Mouse (Mus musculus): ENCODE measurements at regions not wholly inside any gene's neighbourhood (a gene's known extent, or its start where the extent isn't known, plus 50 kb on each side); places are given as distances from the start of the nearest gene placed in this dataset.

GRCm38 (mm10) chr7:118042914-118043313 is 73.1 kb downstream of the Rps15a start:
- Histone ChIP-seq H3K9ac (no peak overlapping the region), H3K4me3 (no peak overlapping the region), H3K4me2 (no peak overlapping the region), H3K27ac (no peak overlapping the region), H3K4me1 (replicated peaks) (no peaks in the 10 kb centered on the region), H3K27me3 (no peaks in the 10 kb centered on the region), H3K36me3 (no peaks in the 10 kb centered on the region), H3K9me3 (no peaks in the 10 kb centered on the region)
- WGBS, result 65% methylated on average over 10 of the region's 10 CpGs
- ATAC-seq (ENCODE audit: low FRiP score), result no peak

GRCm38 (mm10) chr7:118039862-118040261 is 76.1 kb downstream of the Rps15a start:
- Histone ChIP-seq H3K36me3 (no peaks in the 10 kb centered on the region), H3K27ac (no peak overlapping the region), H3K4me2 (no peak overlapping the region), H3K4me3 (no peak overlapping the region), H3K9ac (no peak overlapping the region), H3K27me3 (no peaks in the 10 kb centered on the region), H3K4me1 (replicated peaks) (no peaks in the 10 kb centered on the region), H3K9me3 (no peaks in the 10 kb centered on the region)
- no peak for ATAC-seq (ENCODE audit: low FRiP score)
- WGBS, result 73% methylated on average over 4 of the region's 4 CpGs

GRCm38 (mm10) chr7:118037062-118037461 is 78.9 kb downstream of the Rps15a start:
- Histone ChIP-seq H3K4me3 (no peak overlapping the region), H3K4me2 (no peak overlapping the region), H3K27me3 (no peaks in the 10 kb centered on the region), H3K9me3 (no peaks in the 10 kb centered on the region), H3K9ac (no peak overlapping the region), H3K36me3 (no peaks in the 10 kb centered on the region), H3K4me1 (replicated peaks) (no peaks in the 10 kb centered on the region), H3K27ac (no peak overlapping the region)
- WGBS, result 72% methylated on average over 3 of the region's 3 CpGs
- ATAC-seq (ENCODE audit: low FRiP score), result no peak

GRCm38 (mm10) chr7:118026106-118026526 is 89.9 kb downstream of the Rps15a start:
- H3K36me3 ChIP-seq, result no peaks in the 10 kb centered on the region
- H3K27ac ChIP-seq, result no peak overlapping the region; the same call in 1 of the 2 replicates
- H3K4me3 ChIP-seq, result no peak overlapping the region
- ATAC-seq (ENCODE audit: low FRiP score), result no peak
- no peak overlapping the region for H3K4me2 ChIP-seq
- H3K9ac ChIP-seq, result no peak overlapping the region; the same call in 1 of the 2 replicates
- H3K9me3 ChIP-seq, result no peaks in the 10 kb centered on the region
- H3K4me1 ChIP-seq (replicated peaks), result peaks cover 21% of the 10 kb centered on the region
- no peaks in the 10 kb centered on the region for H3K27me3 ChIP-seq
- WGBS, result 24% methylated on average over 10 of the region's 10 CpGs

- no peak for ATAC-seq (ENCODE audit: low FRiP score)
- Histone ChIP-seq H3K9ac (no peak overlapping the region), H3K27ac (peak overlapping the region; percentile 26), H3K36me3 (no peaks in the 10 kb centered on the region), H3K27me3 (no peaks in the 10 kb centered on the region), H3K9me3 (no peaks in the 10 kb centered on the region), H3K4me2 (no peak overlapping the region), H3K4me3 (no peak overlapping the region), H3K4me1 (replicated peaks) (peaks cover 15% of the 10 kb centered on the region)
- 54% methylated on average over 7 of the region's 7 CpGs for WGBS
Observed at GRCm38 (mm10) chr7:118004620-118005019, 111.4 kb downstream of the Rps15a start.

GRCm38 (mm10) chr7:118001881-118002280 is 114.1 kb downstream of the Rps15a start:
- Histone ChIP-seq H3K9me3 (no peaks in the 10 kb centered on the region), H3K27ac (no peak overlapping the region), H3K4me2 (no peak overlapping the region), H3K4me3 (no peak overlapping the region), H3K27me3 (no peaks in the 10 kb centered on the region), H3K36me3 (no peaks in the 10 kb centered on the region), H3K9ac (no peak overlapping the region), H3K4me1 (replicated peaks) (peaks cover 15% of the 10 kb centered on the region)
- no peak for ATAC-seq (ENCODE audit: low FRiP score)
- 76% methylated on average over 3 of the region's 3 CpGs for WGBS

- Histone ChIP-seq H3K36me3 (no peaks in the 10 kb centered on the region), H3K9ac (no peak overlapping the region), H3K27me3 (no peaks in the 10 kb centered on the region), H3K4me1 (replicated peaks) (peaks cover 15% of the 10 kb centered on the region), H3K27ac (no peak overlapping the region), H3K4me3 (no peak overlapping the region), H3K4me2 (no peak overlapping the region), H3K9me3 (no peaks in the 10 kb centered on the region)
- 7% methylated on average over 4 of the region's 4 CpGs for WGBS
- ATAC-seq (ENCODE audit: low FRiP score), result no peak
Observed at GRCm38 (mm10) chr7:118001121-118001520, 114.9 kb downstream of the Rps15a start.

- Histone ChIP-seq H3K9ac (no peak overlapping the region), H3K4me2 (no peak overlapping the region), H3K27ac (no peak overlapping the region), H3K27me3 (no peaks in the 10 kb centered on the region), H3K36me3 (no peaks in the 10 kb centered on the region), H3K4me1 (replicated peaks) (no peaks in the 10 kb centered on the region), H3K4me3 (no peak overlapping the region), H3K9me3 (no peaks in the 10 kb centered on the region)
- no peak for ATAC-seq (ENCODE audit: low FRiP score)
- WGBS, result 83% methylated on average over 4 of the region's 4 CpGs
Observed at GRCm38 (mm10) chr7:117982177-117982576, 133.8 kb downstream of the Rps15a start.

- Histone ChIP-seq H3K9ac (no peak overlapping the region), H3K27me3 (no peaks in the 10 kb centered on the region), H3K27ac (no peak overlapping the region), H3K4me1 (replicated peaks) (no peaks in the 10 kb centered on the region), H3K36me3 (no peaks in the 10 kb centered on the region), H3K9me3 (no peaks in the 10 kb centered on the region), H3K4me2 (no peak overlapping the region), H3K4me3 (no peak overlapping the region)
- ATAC-seq (ENCODE audit: low FRiP score), result no peak
- WGBS, result 52% methylated on average over 1 of the region's 1 CpGs
Observed at GRCm38 (mm10) chr7:117971176-117971575, 144.8 kb downstream of the Rps15a start.

GRCm38 (mm10) chr7:117943435-117943834 is 172.6 kb downstream of the Rps15a start:
- H3K9ac ChIP-seq, result no peak overlapping the region
- WGBS, result 96% methylated on average over 3 of the region's 3 CpGs
- H3K27me3 ChIP-seq, result no peaks in the 10 kb centered on the region
- H3K9me3 ChIP-seq, result no peaks in the 10 kb centered on the region
- no peaks in the 10 kb centered on the region for H3K4me1 ChIP-seq (replicated peaks)
- no peak overlapping the region for H3K4me2 ChIP-seq
- H3K36me3 ChIP-seq, result no peaks in the 10 kb centered on the region
- no peak overlapping the region for H3K4me3 ChIP-seq
- H3K27ac ChIP-seq, result no peak overlapping the region
- no peak for ATAC-seq (ENCODE audit: low FRiP score)

GRCm38 (mm10) chr7:117939618-117940017 is 176.4 kb downstream of the Rps15a start:
- no peak for ATAC-seq (ENCODE audit: low FRiP score)
- no peaks in the 10 kb centered on the region for H3K4me1 ChIP-seq (replicated peaks)
- WGBS, result 77% methylated on average over 7 of the region's 7 CpGs
- no peaks in the 10 kb centered on the region for H3K36me3 ChIP-seq
- H3K4me2 ChIP-seq, result no peak overlapping the region
- H3K9ac ChIP-seq, result no peak overlapping the region
- H3K9me3 ChIP-seq, result no peaks in the 10 kb centered on the region
- no peak overlapping the region for H3K27ac ChIP-seq
- no peak overlapping the region for H3K4me3 ChIP-seq
- H3K27me3 ChIP-seq, result no peaks in the 10 kb centered on the region

GRCm38 (mm10) chr7:117934908-117935307 is 181.1 kb downstream of the Rps15a start:
- 90% methylated on average over 3 of the region's 3 CpGs for WGBS

GRCm38 (mm10) chr7:117931234-117931895 is 184.6 kb downstream of the Rps15a start:
- no peak overlapping the region for H3K4me2 ChIP-seq
- H3K9ac ChIP-seq, result no peak overlapping the region
- no peaks in the 10 kb centered on the region for H3K27me3 ChIP-seq
- WGBS, result 67% methylated on average over 12 of the region's 12 CpGs
- no peak overlapping the region for H3K4me3 ChIP-seq
- H3K27ac ChIP-seq, result no peak overlapping the region
- no peak for ATAC-seq (ENCODE audit: low FRiP score)
- H3K9me3 ChIP-seq, result no peaks in the 10 kb centered on the region
- no peaks in the 10 kb centered on the region for H3K36me3 ChIP-seq
- H3K4me1 ChIP-seq (replicated peaks), result no peaks in the 10 kb centered on the region

More at GRCm38 (mm10) chr7:117934908-117935307, 181.1 kb downstream of the Rps15a start:
- Histone ChIP-seq H3K27ac (no peak overlapping the region), H3K36me3 (no peaks in the 10 kb centered on the region), H3K4me3 (no peak overlapping the region), H3K4me1 (replicated peaks) (no peaks in the 10 kb centered on the region), H3K9me3 (no peaks in the 10 kb centered on the region), H3K27me3 (no peaks in the 10 kb centered on the region), H3K9ac (no peak overlapping the region), H3K4me2 (no peak overlapping the region)
- no peak for ATAC-seq (ENCODE audit: low FRiP score)

Data from hindbrain, embryonic 13.5 days (tissue).